Mouse (Mus musculus): ENCODE measurements around the gene Gm572.

DNA sequence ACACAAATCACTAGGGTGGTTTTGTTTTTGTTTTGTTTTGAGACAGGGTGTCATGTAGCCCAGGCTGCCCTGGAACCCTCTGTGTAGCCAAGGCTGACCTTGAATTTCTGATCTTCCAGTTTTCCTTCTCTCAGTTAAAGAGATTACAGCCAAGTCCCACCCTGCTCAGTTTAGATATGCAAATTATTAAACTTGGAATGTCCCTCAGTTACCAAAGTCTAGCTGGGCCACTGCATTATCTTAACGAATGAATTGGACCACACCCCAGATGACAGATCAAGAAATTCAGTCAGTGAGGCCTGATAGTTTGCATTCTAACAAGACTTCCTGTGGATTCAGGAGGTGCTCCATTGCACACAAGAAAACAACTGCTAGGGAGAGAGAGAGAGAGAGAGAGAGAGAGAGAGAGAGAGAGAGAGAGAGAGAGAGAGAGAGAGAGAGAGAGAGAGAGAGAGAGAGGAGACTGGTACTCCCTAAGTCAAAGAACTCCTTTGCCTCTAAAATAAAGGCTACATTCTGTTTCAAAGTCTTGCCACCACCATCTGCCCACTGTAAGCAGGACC lies 37.5 kb downstream of the Gm572 start:
- no peak for TF ChIP-seq EP300 (IDR thresholded peaks at IDR 0.05; ENCODE audit: low read depth)
- no peak for TF ChIP-seq CTCF (IDR thresholded peaks at IDR 0.05; ENCODE audit: low read depth)

Measured in heart, postnatal 0 days (tissue).